Comparison of ENCODE assay signal across 8 mouse cellular contexts in genomic region chr2:91082844-91083243, GRCm38 (mm10). TPM values are rescaled to one million over a fixed set of nuclear protein-coding genes. Genes with fewer than 3 reads are reported as not detected.
DNase-seq lines count a peak whose midpoint lies in the region; ATAC-seq lines count a peak whose summit lies in the region.

No protein-coding gene starts in this region.

- WGBS in forebrain, embryonic 13.5 days = 81% methylated on average over 11 of the region's 11 CpGs
- 67% methylated on average over 11 of the region's 11 CpGs for WGBS in hindbrain, embryonic 12.5 days

- H3K36me3 ChIP-seq in forebrain, embryonic 13.5 days (ENCODE audit: poor library complexity, severe bottlenecking) = no peaks in the 10 kb centered on the region
- H3K36me3 ChIP-seq in hindbrain, embryonic 12.5 days = no peaks in the 10 kb centered on the region

- peak; percentile 52 for DNase-seq in kidney, postnatal 14 days
- no peak for DNase-seq in kidney, adult 11 months
- DNase-seq in c-Kit-positive CD71-negative TER-119-negative erythroid progenitor cells, embryonic 14.5 days (ENCODE audit: low read depth) = peak; percentile 71
- DNase-seq in kidney, postnatal 36 days = peak; percentile 48 to 63
- peak; percentile 86 to 89 for DNase-seq in monocyte, adult 2 months (ENCODE audit: low read depth in 1 of 2, low spot score in 2 of 2)
- no peak for DNase-seq in left cerebral cortex, adult 9 months (ENCODE audit: low spot score in 2 of 2)

- no peak overlapping the region for H3K9ac ChIP-seq in forebrain, embryonic 13.5 days
- H3K9ac ChIP-seq in hindbrain, embryonic 12.5 days = no peak overlapping the region

- H3K4me1 ChIP-seq in forebrain, embryonic 13.5 days = peaks cover 13% of the 10 kb centered on the region
- H3K4me1 ChIP-seq in hindbrain, embryonic 12.5 days = peaks cover 14% of the 10 kb centered on the region

- no peak for ATAC-seq in forebrain, embryonic 13.5 days
- ATAC-seq in hindbrain, embryonic 12.5 days (ENCODE audit: low FRiP score) = no peak

- no peak overlapping the region for H3K4me3 ChIP-seq in forebrain, embryonic 13.5 days
- H3K4me3 ChIP-seq in hindbrain, embryonic 12.5 days = no peak overlapping the region

- H3K27ac ChIP-seq in forebrain, embryonic 13.5 days = no peak overlapping the region
- H3K27ac ChIP-seq in hindbrain, embryonic 12.5 days = no peak overlapping the region

- no peaks in the 10 kb centered on the region for H3K9me3 ChIP-seq in forebrain, embryonic 13.5 days (replicated peaks)
- H3K9me3 ChIP-seq in hindbrain, embryonic 12.5 days (replicated peaks) = no peaks in the 10 kb centered on the region

- 0 out of 2 replicates have a peak, but pooled peaks cover 5% of the 10 kb centered on the region for H3K27me3 ChIP-seq in forebrain, embryonic 13.5 days
- H3K27me3 ChIP-seq in hindbrain, embryonic 12.5 days = no peaks in the 10 kb centered on the region

- H3K4me2 ChIP-seq in forebrain, embryonic 13.5 days = no peak overlapping the region
- no peak overlapping the region for H3K4me2 ChIP-seq in hindbrain, embryonic 12.5 days (replicated peaks)

RNA-seq across cellular contexts. Expression of gene Spi1, which starts 0.7 kb away (rescaled TPM):
- polyA plus RNA-seq in forebrain, embryonic 13.5 days (2015; fragmentation: Nextera tagmentation; extraction: Ambion mirVana) = 2.5 and 2.8 TPM in 2 replicates
- 4.2 and 4.6 TPM in 2 replicates for polyA plus RNA-seq in hindbrain, embryonic 12.5 days (2016; fragmentation: Nextera tagmentation; extraction: Ambion mirVana)

RNA-seq across cellular contexts. Expression of gene Slc39a13, which starts 12.6 kb away (rescaled TPM):
- polyA plus RNA-seq in forebrain, embryonic 13.5 days (2015; fragmentation: Nextera tagmentation; extraction: Ambion mirVana) = 19.7 and 21.0 TPM in 2 replicates
- polyA plus RNA-seq in hindbrain, embryonic 12.5 days (2016; fragmentation: Nextera tagmentation; extraction: Ambion mirVana) = 32.6 and 36.1 TPM in 2 replicates

RNA-seq across cellular contexts. Expression of gene Psmc3, which starts 29.0 kb away (rescaled TPM):
- polyA plus RNA-seq in forebrain, embryonic 13.5 days (2015; fragmentation: Nextera tagmentation; extraction: Ambion mirVana) = 276 and 277 TPM in 2 replicates
- 274 and 282 TPM in 2 replicates for polyA plus RNA-seq in hindbrain, embryonic 12.5 days (2016; fragmentation: Nextera tagmentation; extraction: Ambion mirVana)

RNA-seq across cellular contexts. Expression of gene Mybpc3, which starts 35.1 kb away (rescaled TPM):
- polyA plus RNA-seq in forebrain, embryonic 13.5 days (2015; fragmentation: Nextera tagmentation; extraction: Ambion mirVana) = 0.23 TPM in 1 of 2 replicates, not detected in the other
- 0.28 and 0.30 TPM in 2 replicates for polyA plus RNA-seq in hindbrain, embryonic 12.5 days (2016; fragmentation: Nextera tagmentation; extraction: Ambion mirVana)

RNA-seq across cellular contexts. Expression of gene Rapsn, which starts 47.4 kb away (rescaled TPM):
- polyA plus RNA-seq in forebrain, embryonic 13.5 days (2015; fragmentation: Nextera tagmentation; extraction: Ambion mirVana) = 0.72 and 1.8 TPM in 2 replicates
- 2.5 and 4.1 TPM in 2 replicates for polyA plus RNA-seq in hindbrain, embryonic 12.5 days (2016; fragmentation: Nextera tagmentation; extraction: Ambion mirVana)

Comparison
In these comparisons a context has a peak if more than half of its experiments do, and no peak if none do; other contexts are left out.
1. DNase-seq: peak in kidney, postnatal 14 days (single experiment), c-Kit-positive CD71-negative TER-119-negative erythroid progenitor cells, embryonic 14.5 days (single experiment), kidney, postnatal 36 days (2 of 2) and monocyte, adult 2 months (2 of 2); none in kidney, adult 11 months (single experiment) and left cerebral cortex, adult 9 months (0 of 2).